Mouse (Mus musculus): ENCODE data around the gene Snx29. TPM values are rescaled to one million over a fixed set of nuclear protein-coding genes. Genes with fewer than 3 reads are reported as not detected.

The Snx29 gene
- total RNA-seq, 4 experiments from 2014 or later, result 7.4 to 11.8 (median 10.2) TPM

GRCm38 (mm10) chr16:11630489-11630888 lies 307.8 kb downstream of the Snx29 start:
- no peak for DNase-seq (ENCODE audit: low spot score in 2 of 2)

- DNase-seq (ENCODE audit: low spot score in 2 of 2), result no peak
Measured at GRCm38 (mm10) chr16:11632205-11632747, 309.6 kb downstream of the Snx29 start.

GRCm38 (mm10) chr16:11636196-11636733 lies 313.6 kb downstream of the Snx29 start:
- no peak for DNase-seq (ENCODE audit: low spot score in 2 of 2)

- DNase-seq (ENCODE audit: low spot score in 2 of 2), result no peak
Measured at GRCm38 (mm10) chr16:11636902-11637301, 314.2 kb downstream of the Snx29 start.

- no peak for DNase-seq (ENCODE audit: low spot score in 2 of 2)
Measured at GRCm38 (mm10) chr16:11637794-11638193, 315.1 kb downstream of the Snx29 start.

- DNase-seq (ENCODE audit: low spot score in 2 of 2), result no peak
Measured at GRCm38 (mm10) chr16:11638739-11639138, 316.0 kb downstream of the Snx29 start.

- no peak for DNase-seq (ENCODE audit: low spot score in 2 of 2)
Measured at GRCm38 (mm10) chr16:11639936-11640335, 317.2 kb downstream of the Snx29 start.

- no peak for DNase-seq (ENCODE audit: low spot score in 2 of 2)
Measured at GRCm38 (mm10) chr16:11643603-11644002, 320.9 kb downstream of the Snx29 start.

GRCm38 (mm10) chr16:11644399-11644798 lies 321.7 kb downstream of the Snx29 start:
- no peak for DNase-seq (ENCODE audit: low spot score in 2 of 2)

GRCm38 (mm10) chr16:11645668-11646067 lies 323.0 kb downstream of the Snx29 start:
- no peak for DNase-seq (ENCODE audit: low spot score in 2 of 2)

GRCm38 (mm10) chr16:11646745-11647289 lies 324.1 kb downstream of the Snx29 start:
- no peak for DNase-seq (ENCODE audit: low spot score in 2 of 2)

- no peak for DNase-seq (ENCODE audit: low spot score in 2 of 2)
Measured at GRCm38 (mm10) chr16:11648169-11648688, 325.5 kb downstream of the Snx29 start.

- no peak for DNase-seq (ENCODE audit: low spot score in 2 of 2)
Measured at GRCm38 (mm10) chr16:11652686-11653366, 330.1 kb downstream of the Snx29 start.

- DNase-seq (ENCODE audit: low spot score in 2 of 2), result no peak
Measured at GRCm38 (mm10) chr16:11655893-11656292, 333.2 kb downstream of the Snx29 start.

- no peak for DNase-seq (ENCODE audit: low spot score in 2 of 2)
Measured at GRCm38 (mm10) chr16:11657111-11657510, 334.4 kb downstream of the Snx29 start.

- no peak for DNase-seq (ENCODE audit: low spot score in 2 of 2)
Measured at GRCm38 (mm10) chr16:11659111-11659720, 336.5 kb downstream of the Snx29 start.

- DNase-seq (ENCODE audit: low spot score in 2 of 2), result no peak
Measured at GRCm38 (mm10) chr16:11664896-11665705, 342.4 kb downstream of the Snx29 start.

- DNase-seq (ENCODE audit: low spot score in 2 of 2), result no peak
Measured at GRCm38 (mm10) chr16:11665869-11666268, 343.2 kb downstream of the Snx29 start.

- DNase-seq (ENCODE audit: low spot score in 2 of 2), result no peak
Measured at GRCm38 (mm10) chr16:11668375-11668774, 345.7 kb downstream of the Snx29 start.

GRCm38 (mm10) chr16:11668878-11669277 lies 346.2 kb downstream of the Snx29 start:
- no peak for DNase-seq (ENCODE audit: low spot score in 2 of 2)

Data from gastrocnemius, adult 8-10 months (tissue).